Mouse (Mus musculus) lung, embryonic 15.5 days (tissue): ENCODE data around the gene Clip3. TPM values are rescaled to one million over a fixed set of nuclear protein-coding genes. Genes with fewer than 3 reads are reported as not detected.
A peak's percentile ranks its signal among the peaks of the same experiment; 100 is the strongest.

Experiments
- ATAC-seq: fragments of 200-750 bp; cut with Nextera tagmentation; 2 replicates; pipeline ENCODE4 v1.8.0; 2017; ENCODE audit warnings: moderate number of reproducible peaks, borderline replicate concordance; ENCODE audit not compliant: low FRiP score, low TSS enrichment; ENCODE audit errors: extremely low read depth
- H3K27ac ChIP-seq: fragments of 300-500 bp; sonication (generic); 2 replicates; pipeline ENCODE4 v1.5.1; 2015; ENCODE audit warnings: moderate library complexity, mild to moderate bottlenecking, inconsistent platforms
- H3K27me3 ChIP-seq: fragments of 300-500 bp; sonication (generic); 2 replicates; pipeline ENCODE4 v1.6.1; 2015; ENCODE audit warnings: inconsistent platforms
- H3K36me3 ChIP-seq: fragments of 300-500 bp; sonication (generic); 2 replicates; pipeline ENCODE4 v1.6.1; 2015; ENCODE audit warnings: inconsistent platforms
- H3K4me1 ChIP-seq: fragments of 300-500 bp; sonication (generic); 2 replicates; pipeline ENCODE4 v1.6.1; 2015; ENCODE audit warnings: inconsistent platforms
- H3K4me2 ChIP-seq: fragments of 300-500 bp; sonication (generic); 2 replicates; pipeline ENCODE4 v1.6.1; 2015; ENCODE audit warnings: inconsistent platforms, mild to moderate bottlenecking, moderate library complexity
- H3K4me3 ChIP-seq: fragments of 300-500 bp; sonication (generic); 2 replicates; pipeline ENCODE4 v1.5.1; 2015; ENCODE audit warnings: mild to moderate bottlenecking, inconsistent platforms
- H3K9ac ChIP-seq: fragments of 300-500 bp; sonication (generic); 2 replicates; pipeline ENCODE4 v1.6.1; 2015; ENCODE audit warnings: inconsistent platforms
- H3K9me3 ChIP-seq: fragments of 300-500 bp; sonication (generic); 2 replicates; pipeline ENCODE4 v1.6.1; 2016; ENCODE audit warnings: inconsistent platforms
- WGBS: fragments of 180-500 bp; shearing (Covaris S2); methylation state at CpG from one replicate; pipeline ENCODE4 v1.1.7; 2015; 5-methylcytosine and 5-hydroxymethylcytosine counted together
- polyA plus RNA-seq: library from polyadenylated mRNA; unstranded; fragments of >200 nt; fragmentation: Nextera tagmentation; extraction: Ambion mirVana; gene quantifications from 2 replicates; pipeline ENCODE4 v1.2.1, GENCODE M21; 2015

The Clip3 gene
- polyA plus RNA-seq, 1 experiment from 2014 or later = 18.6 TPM

- no peaks in the 10 kb centered on the region for H3K9me3 ChIP-seq
- H3K4me1 ChIP-seq = peaks cover 37% of the 10 kb centered on the region
- no peaks in the 10 kb centered on the region for H3K36me3 ChIP-seq
- no peak overlapping the region for H3K4me2 ChIP-seq
- H3K4me3 ChIP-seq = no peak overlapping the region
- H3K9ac ChIP-seq = no peak overlapping the region
- ATAC-seq = no peak
- 49% methylated on average over 18 of the region's 18 CpGs for WGBS
- 0 out of 2 replicates have a peak overlapping the region, but pooled peaks have one; percentile 25 for H3K27ac ChIP-seq
- H3K27me3 ChIP-seq = peaks cover 21% of the 10 kb centered on the region
Measured at GRCm38 (mm10) chr7:30332622-30333259, 41.2 kb downstream of the Clip3 start.

- peak overlapping the region; percentile 49 for H3K27ac ChIP-seq
- peaks cover 32% of the 10 kb centered on the region for H3K4me1 ChIP-seq
- no peak overlapping the region for H3K9ac ChIP-seq
- under 1% methylated on average over 4 of the region's 4 CpGs for WGBS
- H3K4me2 ChIP-seq = no peak overlapping the region
- H3K4me3 ChIP-seq = no peak overlapping the region
- no peaks in the 10 kb centered on the region for H3K36me3 ChIP-seq
- peaks cover 21% of the 10 kb centered on the region for H3K27me3 ChIP-seq
- no peaks in the 10 kb centered on the region for H3K9me3 ChIP-seq
- ATAC-seq = peak; percentile 75
Measured at GRCm38 (mm10) chr7:30333436-30333835, 41.9 kb downstream of the Clip3 start.

GRCm38 (mm10) chr7:30334563-30334962, 43.0 kb downstream of the Clip3 start:
- H3K4me3 ChIP-seq = no peak overlapping the region
- H3K4me2 ChIP-seq = no peak overlapping the region
- no peak overlapping the region for H3K27ac ChIP-seq
- H3K9ac ChIP-seq = no peak overlapping the region
- H3K4me1 ChIP-seq = peaks cover 32% of the 10 kb centered on the region
- WGBS = 66% methylated on average over 5 of the region's 5 CpGs
- peaks cover 21% of the 10 kb centered on the region for H3K27me3 ChIP-seq
- no peak for ATAC-seq
- no peaks in the 10 kb centered on the region for H3K36me3 ChIP-seq
- no peaks in the 10 kb centered on the region for H3K9me3 ChIP-seq

GRCm38 (mm10) chr7:30335688-30336087, 44.2 kb downstream of the Clip3 start:
- no peak overlapping the region for H3K4me2 ChIP-seq
- no peaks in the 10 kb centered on the region for H3K36me3 ChIP-seq
- no peaks in the 10 kb centered on the region for H3K9me3 ChIP-seq
- H3K9ac ChIP-seq = no peak overlapping the region
- 70% methylated on average over 6 of the region's 6 CpGs for WGBS
- H3K27me3 ChIP-seq = peaks cover 21% of the 10 kb centered on the region
- H3K4me3 ChIP-seq = no peak overlapping the region
- peaks cover 32% of the 10 kb centered on the region for H3K4me1 ChIP-seq
- H3K27ac ChIP-seq = no peak overlapping the region
- no peak for ATAC-seq

GRCm38 (mm10) chr7:30336384-30336783, 44.9 kb downstream of the Clip3 start:
- ATAC-seq = no peak
- H3K9me3 ChIP-seq = no peaks in the 10 kb centered on the region
- H3K9ac ChIP-seq = no peak overlapping the region
- WGBS = 1% methylated on average over 9 of the region's 9 CpGs
- H3K36me3 ChIP-seq = no peaks in the 10 kb centered on the region
- H3K27me3 ChIP-seq = peaks cover 21% of the 10 kb centered on the region
- peaks cover 32% of the 10 kb centered on the region for H3K4me1 ChIP-seq
- H3K4me3 ChIP-seq = no peak overlapping the region
- peak overlapping the region; percentile 31; the same call in 1 of the 2 replicates for H3K4me2 ChIP-seq
- no peak overlapping the region for H3K27ac ChIP-seq

GRCm38 (mm10) chr7:30339432-30340109, 48.0 kb downstream of the Clip3 start:
- Histone ChIP-seq H3K36me3 (no peaks in the 10 kb centered on the region), H3K9me3 (no peaks in the 10 kb centered on the region), H3K27ac (no peak overlapping the region), H3K27me3 (peaks cover 16% of the 10 kb centered on the region), H3K4me3 (no peak overlapping the region), H3K4me1 (peaks cover 4% of the 10 kb centered on the region; the same call in 1 of the 2 replicates), H3K4me2 (no peak overlapping the region), H3K9ac (no peak overlapping the region)
- 61% methylated on average over 5 of the region's 5 CpGs for WGBS
- no peak for ATAC-seq

GRCm38 (mm10) chr7:30346635-30347379, 55.3 kb downstream of the Clip3 start:
- Histone ChIP-seq H3K27me3 (peaks cover 28% of the 10 kb centered on the region), H3K9me3 (no peaks in the 10 kb centered on the region), H3K4me2 (no peak overlapping the region), H3K9ac (no peak overlapping the region), H3K4me1 (no peaks in the 10 kb centered on the region), H3K4me3 (no peak overlapping the region), H3K36me3 (no peaks in the 10 kb centered on the region), H3K27ac (no peak overlapping the region)
- no peak for ATAC-seq
- WGBS = 25% methylated on average over 21 of the region's 21 CpGs

DNA sequence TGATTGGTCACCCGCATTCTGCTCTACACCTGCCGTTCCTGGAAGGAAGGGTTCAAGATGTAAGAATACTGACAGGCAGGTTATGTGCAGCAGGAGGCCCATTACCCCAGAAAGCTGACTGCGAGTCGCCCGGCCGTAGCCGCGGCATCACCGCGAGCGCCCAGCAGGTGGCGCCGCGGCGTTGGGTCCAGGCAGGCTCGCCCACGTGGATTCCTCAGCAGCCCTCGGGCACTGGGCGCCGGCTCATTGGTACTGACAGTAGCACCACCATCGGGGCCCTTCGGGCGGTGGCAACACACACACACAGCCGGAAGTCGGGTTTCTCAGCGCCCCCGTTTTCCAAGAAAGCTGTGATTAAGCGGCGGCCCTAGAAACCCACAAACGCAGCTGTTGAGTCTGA, 56.3 kb downstream of the Clip3 start:
- peaks cover 28% of the 10 kb centered on the region for H3K27me3 ChIP-seq

DNA sequence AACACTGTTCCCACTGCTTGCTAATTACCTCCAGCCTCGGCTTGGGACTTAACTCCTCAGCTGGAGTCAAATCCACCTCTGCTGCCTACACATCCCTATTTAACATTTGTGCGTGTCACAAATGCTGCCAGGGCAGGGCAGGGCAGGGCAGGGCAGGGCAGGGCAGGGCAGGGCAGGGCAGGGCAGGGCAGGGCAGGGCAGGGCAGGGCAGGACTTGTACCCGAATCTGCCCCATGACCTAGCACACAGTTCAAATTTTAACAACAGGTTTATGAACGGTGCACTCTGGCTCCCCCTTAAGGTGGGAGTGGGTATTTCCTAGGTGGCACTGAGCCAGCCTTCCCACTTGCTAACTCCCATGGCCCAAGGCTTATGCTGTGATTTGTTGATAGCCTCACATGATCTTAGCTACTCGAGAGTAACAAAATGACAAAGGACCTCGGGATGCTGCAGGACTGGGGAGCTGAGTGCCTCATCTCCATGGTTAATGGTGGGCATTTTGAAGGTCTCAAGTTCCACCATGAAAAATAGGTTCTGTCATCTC, 61.8 kb downstream of the Clip3 start:
- Histone ChIP-seq H3K4me3 (no peak overlapping the region), H3K4me2 (no peak overlapping the region), H3K27ac (no peak overlapping the region), H3K27me3 (0 out of 2 replicates have a peak, but pooled peaks cover 11% of the 10 kb centered on the region), H3K4me1 (no peaks in the 10 kb centered on the region), H3K9me3 (no peaks in the 10 kb centered on the region), H3K36me3 (no peaks in the 10 kb centered on the region), H3K9ac (no peak overlapping the region)
- ATAC-seq = no peak
- 14% methylated on average over 6 of the region's 6 CpGs for WGBS

More for the DNA sequence above, 56.3 kb downstream of the Clip3 start:
- Histone ChIP-seq H3K9me3 (no peaks in the 10 kb centered on the region), H3K36me3 (no peaks in the 10 kb centered on the region), H3K4me1 (no peaks in the 10 kb centered on the region), H3K4me3 (no peak overlapping the region), H3K4me2 (no peak overlapping the region), H3K27ac (no peak overlapping the region), H3K9ac (no peak overlapping the region)
- ATAC-seq = peak; percentile 46; the same call in 1 of the 2 replicates
- WGBS = 2% methylated on average over 30 of the region's 30 CpGs

GRCm38 (mm10) chr7:30354059-30354458, 62.5 kb downstream of the Clip3 start:
- 53% methylated on average over 4 of the region's 4 CpGs for WGBS
- ATAC-seq = no peak
- Histone ChIP-seq H3K27ac (no peak overlapping the region), H3K4me3 (no peak overlapping the region), H3K27me3 (0 out of 2 replicates have a peak, but pooled peaks cover 8% of the 10 kb centered on the region), H3K36me3 (no peaks in the 10 kb centered on the region), H3K9ac (no peak overlapping the region), H3K4me1 (no peaks in the 10 kb centered on the region), H3K4me2 (no peak overlapping the region), H3K9me3 (no peaks in the 10 kb centered on the region)
